Comparison of ENCODE assay signal across 24 mouse cellular contexts in genomic region chr1:191540300-191540699, GRCm38 (mm10). TPM values are rescaled to one million over a fixed set of nuclear protein-coding genes. Genes with fewer than 3 reads are reported as not detected.
DNase-seq lines count a peak whose midpoint lies in the region; ATAC-seq and TF ChIP-seq lines count a peak whose summit lies in the region.
"Had no signal": no experiment of that assay in that cellular context is flagged by ENCODE, and none has a peak within 500 bp of the region (broad histone marks: within the 10 kb centered on the region; RNA-seq: fewer than 3 reads in every experiment).

No protein-coding gene starts in this region.

- ATAC-seq in heart, embryonic 13.5 days (ENCODE audit: extremely low read depth, insufficient number of reproducible peaks, low FRiP score, low TSS enrichment) = no peak
- ATAC-seq: CD4-positive, CD25-positive, alpha-beta regulatory T cell, adult 4 months; forebrain, embryonic 13.5 days; forebrain, embryonic 15.5 days had no signal

- no peak overlapping the region for H3K4me3 ChIP-seq in heart, embryonic 13.5 days
- H3K4me3 ChIP-seq in thymus, adult 2 months (ENCODE audit: control insufficient read depth, insufficient read depth, low read length) = peak overlapping the region; percentile 27; the same call in 1 of the 2 replicates
- no peak overlapping the region for H3K4me3 ChIP-seq in MEL (ENCODE audit: control insufficient read depth in 1 of 2, insufficient read depth in 1 of 2, low read depth in 2 of 2, low read length in 2 of 2)
- H3K4me3 ChIP-seq in cortical plate, adult 2 months (ENCODE audit: insufficient read depth, low read length) = peak overlapping the region; percentile 45
- H3K4me3 ChIP-seq: embryonic facial prominence, embryonic 10.5 days; embryonic facial prominence, embryonic 12.5 days; forebrain, embryonic 13.5 days; forebrain, embryonic 15.5 days had no signal

- DNase-seq in heart, postnatal 4 days = no peak
- DNase-seq in thymus, adult 2 months = no peak
- no peak for DNase-seq in thymus, postnatal 10 days (ENCODE audit: low spot score in 2 of 2)
- no peak for DNase-seq in MEL (ENCODE audit: low read depth, low spot score)
- no peak for DNase-seq in layer of hippocampus, postnatal 36 days
- DNase-seq in frontal cortex, adult 2 months (ENCODE audit: extremely low spot score in 1 of 2, low spot score in 1 of 2) = no peak
- DNase-seq: adrenal gland, adult 2 months; adrenal gland, postnatal 10 days; adrenal gland, postnatal 25 days; B cell, adult 2 months; cerebellum, adult 11-12 months; cerebellum, adult 2 months; cerebellum, adult 9-10 months; cerebellum, postnatal 14 days; cerebellum, postnatal 36 days; forebrain, postnatal 0 days had no signal

- TF ChIP-seq CTCF in thymus, adult 2 months (IDR thresholded peaks at IDR 0.05; ENCODE audit: borderline replicate concordance, control insufficient read depth, extremely low read depth, insufficient read depth, low read length, poor library complexity) = no peak
- no peak for TF ChIP-seq CTCF in MEL (IDR thresholded peaks at IDR 0.05 in 2 of 3, conservative IDR thresholded peaks at IDR 0.05 in 1 of 3; ENCODE audit: control insufficient read depth in 1 of 3, insufficient read depth in 1 of 3, low read depth in 2 of 3, low read length in 3 of 3, poor library complexity in 1 of 3, severe bottlenecking in 1 of 3)
- no peak for TF ChIP-seq CTCF in cortical plate, adult 2 months (IDR thresholded peaks at IDR 0.05; ENCODE audit: extremely low read depth, insufficient read depth, low read length)

- no peaks in the 10 kb centered on the region for H3K9me3 ChIP-seq in heart, embryonic 13.5 days
- H3K9me3 ChIP-seq in MEL (replicated peaks; ENCODE audit: insufficient read depth, low read length) = no peaks in the 10 kb centered on the region
- H3K9me3 ChIP-seq: embryonic facial prominence, embryonic 10.5 days; embryonic facial prominence, embryonic 12.5 days; forebrain, embryonic 13.5 days; forebrain, embryonic 15.5 days; G1E had no signal

- peak overlapping the region; percentile 19; the same call in 1 of the 2 replicates for H3K9ac ChIP-seq in heart, embryonic 13.5 days
- no peak overlapping the region for H3K9ac ChIP-seq in MEL (ENCODE audit: control insufficient read depth, low read depth, low read length, poor library complexity, severe bottlenecking)
- H3K9ac ChIP-seq: embryonic facial prominence, embryonic 12.5 days; forebrain, embryonic 13.5 days; forebrain, embryonic 15.5 days; forebrain, postnatal 0 days had no signal

- no peaks in the 10 kb centered on the region; the same call in 1 of the 2 replicates for H3K79me2 ChIP-seq in MEL (ENCODE audit: control insufficient read depth, insufficient read depth, low read length, poor library complexity)

- 0 out of 2 replicates have a peak overlapping the region, but pooled peaks have one; percentile 1 for H3K27ac ChIP-seq in heart, embryonic 13.5 days (replicated peaks)
- peak overlapping the region; percentile 91; the same call in 1 of the 2 replicates for H3K27ac ChIP-seq in thymus, adult 2 months (ENCODE audit: control insufficient read depth, insufficient read depth, low read length)
- no peak overlapping the region for H3K27ac ChIP-seq in MEL (ENCODE audit: control insufficient read depth, low read depth, low read length)
- peak overlapping the region; percentile 62 for H3K27ac ChIP-seq in cortical plate, adult 2 months (ENCODE audit: insufficient read depth, low read length)
- H3K27ac ChIP-seq: embryonic facial prominence, embryonic 10.5 days; embryonic facial prominence, embryonic 12.5 days; forebrain, embryonic 13.5 days; forebrain, embryonic 15.5 days had no signal

- no peak for TF ChIP-seq RAD21 in MEL (IDR thresholded peaks at IDR 0.05; ENCODE audit: low read depth, low read length)

- no peaks in the 10 kb centered on the region for H3K27me3 ChIP-seq in heart, embryonic 13.5 days (replicated peaks)
- no peaks in the 10 kb centered on the region for H3K27me3 ChIP-seq in thymus, adult 2 months (ENCODE audit: control insufficient read depth, insufficient read depth, low read length)
- H3K27me3 ChIP-seq in MEL (ENCODE audit: control insufficient read depth in 1 of 2, insufficient read depth in 2 of 2, low read length in 2 of 2) = no peaks in the 10 kb centered on the region
- H3K27me3 ChIP-seq: embryonic facial prominence, embryonic 12.5 days; forebrain, embryonic 13.5 days; forebrain, embryonic 15.5 days had no signal

- peaks cover 36% of the 10 kb centered on the region for H3K4me1 ChIP-seq in heart, embryonic 13.5 days
- peaks cover 16% of the 10 kb centered on the region for H3K4me1 ChIP-seq in thymus, adult 2 months (replicated peaks; ENCODE audit: control insufficient read depth, insufficient read depth, low read length)
- H3K4me1 ChIP-seq in MEL (ENCODE audit: control insufficient read depth in 1 of 2, insufficient read depth in 2 of 2, low read length in 2 of 2) = no peaks in the 10 kb centered on the region
- H3K4me1 ChIP-seq in cortical plate, adult 2 months (ENCODE audit: control insufficient read depth, insufficient read depth, low read length) = peaks cover 5% of the 10 kb centered on the region; the same call in 1 of the 2 replicates
- H3K4me1 ChIP-seq: embryonic facial prominence, embryonic 12.5 days; forebrain, embryonic 13.5 days; forebrain, embryonic 15.5 days had no signal

- peaks cover 81% of the 10 kb centered on the region for H3K36me3 ChIP-seq in heart, embryonic 13.5 days
- peaks cover 14% of the 10 kb centered on the region for H3K36me3 ChIP-seq in thymus, adult 2 months (ENCODE audit: control insufficient read depth, insufficient read depth, low read length)
- peaks cover 2 to 41% of the 10 kb centered on the region in 2 experiments for H3K36me3 ChIP-seq in MEL (ENCODE audit: control insufficient read depth in 1 of 2, insufficient read depth in 2 of 2, low read length in 2 of 2)

- 58% methylated on average over 2 of the region's 2 CpGs for WGBS in heart, embryonic 13.5 days
- 83% methylated on average over 2 of the region's 2 CpGs for WGBS in thymus, adult 2 months

- no peak for TF ChIP-seq EP300 in MEL (IDR thresholded peaks at IDR 0.05; ENCODE audit: low read depth in 1 of 2, low read length in 2 of 2)

- no peak overlapping the region for H3K4me2 ChIP-seq in heart, embryonic 13.5 days
- H3K4me2 ChIP-seq: embryonic facial prominence, embryonic 12.5 days; forebrain, embryonic 13.5 days; forebrain, embryonic 15.5 days had no signal

- no peak for TF ChIP-seq POLR2A in thymus, adult 2 months (IDR thresholded peaks at IDR 0.05; ENCODE audit: control insufficient read depth, extremely low read depth, insufficient read depth, low read length, poor library complexity)
- no peak for TF ChIP-seq POLR2A in MEL (IDR thresholded peaks at IDR 0.05; ENCODE audit: control insufficient read depth in 1 of 2, insufficient read depth in 1 of 2, low read depth in 1 of 2, low read length in 2 of 2, poor library complexity in 1 of 2)
- no peak for TF ChIP-seq POLR2A in cortical plate, adult 2 months (IDR thresholded peaks at IDR 0.05; ENCODE audit: extremely low read depth, insufficient read depth, low read length)

TF ChIP-seq in MEL, 35 proteins besides CTCF, POLR2A, EP300 and RAD21:
- no peak for TF ChIP-seq NELFE (IDR thresholded peaks at IDR 0.05; ENCODE audit: low read depth, low read length)
- peak; percentile 78 for TF ChIP-seq ZNF384 (IDR thresholded peaks at IDR 0.05; ENCODE audit: low read depth, low read length)
- TF ChIP-seq MYB (IDR thresholded peaks at IDR 0.05; ENCODE audit: low read depth, low read length) = no peak
TF ChIP-seq in MEL: peak in this region for 1.

RNA-seq across cellular contexts. Expression of gene Dtl, which starts 35.0 kb away (rescaled TPM):
- 29.3 and 31.2 TPM in 2 replicates for polyA plus RNA-seq in heart, embryonic 13.5 days (2015; fragmentation: Nextera tagmentation; extraction: Ambion mirVana)
- total RNA-seq in heart, postnatal 4 days (2021) = 10 to 100 TPM; 19.7 to 20.3 TPM
- 13.7 and 20.2 TPM in 2 replicates for polyA plus RNA-seq in thymus, adult 2 months (2012; rRNA removed)
- 37.2 and 42.3 TPM in 2 replicates for total RNA-seq in MEL (2012; rRNA removed)
- 10 to 100 TPM; 53.5 to 64.6 TPM for polyA plus RNA-seq in MEL (2012; ENCODE audit: insufficient read depth in 1 of 2, insufficient read length in 2 of 2, low read depth in 1 of 2, low replicate concordance in 2 of 2, missing spikeins in 1 of 2)
- 5.1 and 5.3 TPM in 2 replicates for polyA plus RNA-seq in cortical plate, adult 2 months (2012; rRNA removed)
- total RNA-seq in layer of hippocampus, postnatal 36 days (2021) = under 1 TPM; 0.73 to 0.80 TPM
- polyA plus RNA-seq in frontal cortex, adult 2 months (2012; rRNA removed) = 3.5 and 4.3 TPM in 2 replicates

RNA-seq across cellular contexts. Expression of gene Ints7, which starts 35.1 kb away (rescaled TPM):
- 34.1 and 37.2 TPM in 2 replicates for polyA plus RNA-seq in heart, embryonic 13.5 days (2015; fragmentation: Nextera tagmentation; extraction: Ambion mirVana)
- total RNA-seq in heart, postnatal 4 days (2021) = 10 to 100 TPM; 34.7 to 38.0 TPM
- polyA plus RNA-seq in thymus, adult 2 months (2012; rRNA removed) = 62.2 and 71.0 TPM in 2 replicates
- total RNA-seq in MEL (2012; rRNA removed) = 44.2 and 47.2 TPM in 2 replicates
- 10 to 100 TPM; 83.5 to 84.5 TPM for polyA plus RNA-seq in MEL (2012; ENCODE audit: insufficient read depth in 1 of 2, insufficient read length in 2 of 2, low read depth in 1 of 2, low replicate concordance in 2 of 2, missing spikeins in 1 of 2)
- polyA plus RNA-seq in cortical plate, adult 2 months (2012; rRNA removed) = 47.3 and 50.6 TPM in 2 replicates
- 10 to 100 TPM; 23.9 to 25.0 TPM for total RNA-seq in layer of hippocampus, postnatal 36 days (2021)
- polyA plus RNA-seq in frontal cortex, adult 2 months (2012; rRNA removed) = 43.5 and 44.2 TPM in 2 replicates

Comparison
In these comparisons a context has a peak if more than half of its experiments do, and no peak if none do; other contexts are left out.
1. H3K4me3 ChIP-seq: peak in thymus, adult 2 months (single experiment) and cortical plate, adult 2 months (single experiment); none in heart, embryonic 13.5 days (single experiment) and MEL (0 of 2).